Mouse (Mus musculus): ENCODE measurements around the gene Lipn.

Lipn gene

DNA sequence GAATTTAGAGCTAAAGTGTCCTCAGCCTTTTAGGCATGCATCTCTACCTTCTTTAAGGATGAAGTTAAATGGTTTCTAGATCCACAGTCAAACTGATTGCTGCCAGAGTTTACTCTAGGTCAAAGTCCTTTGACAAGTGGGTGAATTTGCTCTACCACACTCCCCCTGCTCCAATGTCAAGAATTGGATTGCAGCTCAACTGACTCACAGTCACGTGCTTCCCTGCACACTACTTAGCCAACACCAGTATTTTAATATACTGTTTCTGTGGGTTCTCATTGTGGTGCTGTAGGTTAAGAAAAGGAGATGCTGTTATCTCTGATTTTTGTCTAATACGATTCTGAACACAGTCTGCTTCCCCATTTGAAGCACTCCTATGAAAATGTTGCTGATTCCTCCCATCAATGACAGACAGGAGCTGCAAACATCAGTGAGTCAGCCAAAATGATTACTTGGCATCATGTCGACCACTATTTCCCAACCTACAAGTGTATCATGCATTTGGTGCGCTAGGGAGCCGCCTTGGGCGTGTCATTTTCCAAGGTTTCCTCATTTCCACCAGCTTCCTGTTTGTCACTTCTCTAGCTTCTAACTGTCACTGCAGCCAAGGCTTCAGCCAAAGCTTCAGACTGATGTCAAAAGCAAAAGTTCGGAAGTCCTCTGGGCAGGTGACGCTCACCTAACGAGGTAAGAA, at the start of gene Lipn:
Lipn (plus strand) TSS at position 580 of the 694 bp plus-strand sequence.
- no peak for DNase-seq (ENCODE audit: low spot score in 2 of 2)

DNA sequence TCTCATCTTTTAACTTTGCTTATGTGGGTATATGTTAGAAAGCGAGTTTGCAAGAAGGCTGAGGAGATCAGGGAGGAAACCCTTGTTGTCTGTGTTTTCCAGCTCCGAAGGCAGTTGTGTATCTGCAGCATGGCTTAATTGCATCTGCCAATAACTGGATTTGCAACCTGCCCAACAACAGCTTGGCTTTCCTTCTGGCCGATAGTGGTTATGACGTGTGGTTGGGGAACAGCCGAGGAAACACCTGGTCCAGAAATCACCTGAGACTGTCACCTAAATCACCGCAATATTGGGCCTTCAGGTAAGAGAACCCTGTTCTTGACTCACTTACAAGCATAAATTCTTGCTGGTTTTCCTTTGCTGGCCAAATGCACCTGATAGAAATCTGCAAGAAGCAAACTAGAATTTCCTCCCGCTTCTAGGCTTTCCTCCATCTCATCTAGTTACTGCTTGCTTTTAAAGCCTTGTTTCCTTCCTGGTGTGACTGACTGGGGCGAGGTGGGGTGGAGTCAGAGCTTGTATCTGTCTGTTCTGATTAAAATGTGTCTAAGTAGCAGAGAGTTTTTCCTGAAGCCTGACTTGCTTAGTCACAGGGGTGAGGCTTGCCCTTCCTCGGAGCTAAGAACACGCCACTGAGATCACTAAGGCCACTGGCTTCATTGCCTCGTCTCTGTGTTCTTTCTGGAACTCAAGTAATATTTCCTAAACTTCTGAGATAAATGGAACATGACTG, 45.6 kb upstream of the Lipn start:
- DNase-seq (ENCODE audit: low spot score in 2 of 2) = no peak

DNA sequence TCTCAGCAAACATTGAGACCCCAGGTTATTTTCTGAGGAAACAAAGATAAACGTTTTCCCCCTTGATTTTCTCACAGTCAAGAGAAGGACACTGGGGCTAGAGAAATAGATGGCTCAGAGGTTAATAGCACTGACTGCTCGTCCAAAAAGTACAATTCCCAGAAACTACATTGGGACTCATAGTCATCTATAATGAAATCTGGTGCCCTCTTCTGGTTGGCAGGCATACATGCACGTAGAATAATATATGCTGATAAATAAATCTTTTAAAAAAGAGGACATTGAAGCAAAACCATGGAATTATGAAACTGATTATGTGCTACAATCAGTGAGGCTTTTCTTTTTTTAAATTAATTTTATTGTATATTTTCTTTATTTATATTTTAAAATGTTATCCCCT, 44.4 kb upstream of the Lipn start:
- DNase-seq (ENCODE audit: low spot score in 2 of 2) = no peak

DNA sequence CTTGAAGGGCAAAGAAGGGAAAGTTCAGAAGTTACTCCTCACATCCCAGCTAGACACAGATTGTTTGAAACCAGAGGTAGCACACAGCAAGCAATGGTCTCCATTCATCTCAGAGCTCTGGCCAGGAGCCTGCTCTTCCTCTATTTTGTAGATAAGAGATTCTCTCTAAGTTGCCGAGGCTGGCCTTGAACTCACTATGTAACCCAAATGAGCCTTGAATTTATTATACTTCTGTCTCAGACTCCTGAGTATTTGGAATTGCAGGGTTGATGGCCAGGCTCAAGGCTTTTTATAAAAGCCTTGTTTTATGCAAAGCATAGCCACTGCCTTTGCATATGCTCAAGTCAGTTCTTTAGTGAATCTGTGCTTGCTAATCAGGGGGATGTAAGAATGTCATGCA, 27.4 kb upstream of the Lipn start:
- no peak for DNase-seq (ENCODE audit: low spot score in 2 of 2)

DNA sequence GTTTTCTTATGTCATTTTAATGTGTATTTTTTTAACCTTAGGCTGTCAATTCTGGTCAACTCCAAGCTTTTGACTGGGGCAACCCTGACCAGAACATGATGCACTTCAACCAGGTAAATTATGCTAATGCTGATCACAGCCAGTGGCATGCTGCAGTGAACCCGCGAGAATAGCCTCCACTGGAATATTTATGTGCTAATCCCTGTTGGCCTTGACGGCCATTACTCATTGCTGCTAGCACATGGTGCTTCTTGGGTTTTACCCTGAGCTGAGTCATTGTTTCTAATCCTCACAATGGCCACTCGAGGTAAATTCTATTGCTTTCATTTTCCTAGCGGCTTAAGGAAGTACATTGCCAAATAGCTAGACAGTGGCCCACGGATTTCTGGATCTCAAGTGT, 24.1 kb upstream of the Lipn start:
- no peak for DNase-seq (ENCODE audit: low spot score in 2 of 2)

DNA sequence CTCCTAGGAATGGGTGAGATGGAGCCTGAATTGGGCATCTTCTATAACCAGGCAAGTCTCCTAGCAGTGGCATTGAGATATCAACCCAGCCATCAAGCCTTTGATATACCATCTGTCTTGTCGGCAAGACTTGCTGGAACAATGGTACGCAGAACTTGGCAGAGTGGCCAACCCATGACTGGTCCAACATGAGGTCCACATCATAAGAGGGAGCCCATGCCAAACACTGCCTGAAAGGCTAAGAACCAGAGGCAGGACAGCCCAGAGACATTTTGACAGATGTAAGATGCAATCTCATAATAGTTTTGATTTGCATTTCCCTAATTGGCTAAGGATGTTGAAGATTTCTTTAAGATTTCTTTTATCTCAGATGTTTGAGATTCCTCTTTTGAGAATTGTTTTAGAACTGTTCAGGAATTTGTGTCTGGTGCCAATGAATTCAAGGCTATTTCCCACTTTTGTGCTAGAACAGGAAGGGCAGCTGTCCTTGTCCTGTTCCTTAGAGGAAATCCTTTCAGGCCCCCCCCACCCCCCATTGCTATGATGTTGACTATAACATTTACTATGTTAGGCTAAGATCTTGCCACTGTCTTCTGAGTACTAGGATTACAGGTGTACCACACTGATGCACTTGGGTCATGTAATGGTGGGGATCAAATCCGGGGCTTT, 17.7 kb upstream of the Lipn start:
- no peak for DNase-seq (ENCODE audit: low spot score in 2 of 2)

DNA sequence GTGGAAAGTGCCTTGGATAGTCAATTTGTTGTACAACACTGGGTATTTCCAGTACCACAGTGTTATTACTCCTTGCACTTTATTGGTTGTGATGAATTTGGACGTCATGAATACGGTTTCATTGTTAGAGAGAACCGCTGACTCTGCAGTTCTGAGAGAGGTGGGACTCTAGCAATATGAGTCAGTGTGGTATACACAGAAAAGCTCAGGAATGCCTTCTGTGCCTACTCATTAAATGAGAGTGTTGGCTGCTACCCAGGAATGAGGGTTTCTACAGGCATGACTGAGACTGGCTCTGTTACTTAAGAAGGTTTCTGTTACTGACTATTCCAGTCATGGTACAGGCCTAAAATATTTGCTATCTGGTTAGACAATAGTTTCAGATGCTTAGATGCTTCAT, 15.7 kb upstream of the Lipn start:
- DNase-seq (ENCODE audit: low spot score in 2 of 2) = no peak

DNA sequence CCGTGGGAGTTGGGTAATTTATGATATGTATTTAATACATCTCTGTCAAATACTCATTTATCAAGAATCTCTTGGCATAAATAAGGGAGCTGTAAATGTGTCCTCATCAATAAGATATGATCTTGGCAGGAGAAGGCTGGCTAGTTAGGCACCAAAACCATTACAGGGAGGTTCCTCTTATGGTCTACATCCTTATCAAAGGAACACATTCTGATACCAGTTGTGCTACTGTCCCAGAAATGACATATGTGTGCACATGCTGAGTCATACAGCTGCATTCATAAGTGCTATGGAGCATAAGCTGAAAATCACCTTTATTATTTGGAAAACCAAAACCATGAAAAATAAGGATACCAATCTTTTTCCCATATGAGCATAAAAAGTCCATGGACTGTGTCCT, 3.6 kb upstream of the Lipn start:
- DNase-seq (ENCODE audit: low spot score in 2 of 2) = no peak

DNA sequence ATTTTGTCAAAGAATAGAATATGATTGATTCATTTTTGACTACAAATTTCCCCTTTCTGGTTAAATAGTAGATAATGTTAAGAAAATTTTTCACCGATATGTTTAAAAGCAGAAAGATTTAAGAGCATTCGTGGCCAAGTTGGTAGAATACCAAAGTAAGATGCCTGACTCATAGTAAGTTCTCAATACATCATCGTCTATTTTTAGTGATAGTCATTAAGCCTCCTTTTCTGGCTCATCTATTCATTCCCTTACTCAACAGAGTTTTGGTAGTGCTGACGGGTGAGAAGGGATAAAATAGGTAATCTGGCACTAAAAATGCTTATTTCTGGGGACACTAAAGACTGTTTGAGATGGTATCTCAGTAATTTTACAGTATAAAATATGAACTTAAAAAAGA, 3.1 kb upstream of the Lipn start:
- DNase-seq (ENCODE audit: low spot score in 2 of 2) = no peak

DNA sequence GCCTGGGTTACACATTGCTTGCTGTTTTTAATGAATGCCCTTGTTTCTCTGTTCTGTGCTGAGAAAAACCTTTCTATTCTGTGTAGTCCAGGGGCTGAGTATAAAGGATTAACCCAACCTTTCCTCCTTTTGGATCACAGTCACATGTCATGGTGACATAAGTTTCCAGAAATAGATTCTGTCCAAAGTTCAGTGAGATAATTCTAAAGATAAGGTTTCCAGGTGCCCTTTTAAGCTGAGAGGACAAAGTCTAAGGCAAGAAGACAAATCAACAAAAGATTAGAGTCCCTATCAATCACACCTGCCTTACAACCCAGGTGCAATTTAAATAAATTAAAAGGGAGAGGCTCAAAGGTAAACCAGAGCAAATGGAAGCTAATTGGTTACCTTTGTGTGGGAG, 7.1 kb downstream of the Lipn start:
- no peak for DNase-seq (ENCODE audit: low spot score in 2 of 2)

DNA sequence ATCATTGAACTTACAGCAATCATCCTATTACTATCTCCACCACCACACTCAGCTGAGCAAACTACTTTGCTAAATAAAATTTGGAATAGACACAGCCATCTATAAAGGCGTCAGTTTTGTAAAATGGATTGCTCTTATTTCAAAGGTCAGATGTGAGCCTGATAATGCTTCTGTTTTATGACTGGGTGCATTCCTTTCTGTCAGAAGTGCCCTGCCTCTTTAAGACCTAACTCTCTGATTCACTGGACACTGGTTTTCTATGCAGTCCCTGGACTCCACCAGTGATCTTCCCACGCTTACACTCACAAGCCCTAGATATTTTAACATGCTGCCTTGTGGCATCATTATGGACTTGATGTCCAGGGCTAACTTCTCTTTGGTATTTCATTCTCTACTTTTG, 11.0 kb downstream of the Lipn start:
- no peak for DNase-seq (ENCODE audit: low spot score in 2 of 2)

DNA sequence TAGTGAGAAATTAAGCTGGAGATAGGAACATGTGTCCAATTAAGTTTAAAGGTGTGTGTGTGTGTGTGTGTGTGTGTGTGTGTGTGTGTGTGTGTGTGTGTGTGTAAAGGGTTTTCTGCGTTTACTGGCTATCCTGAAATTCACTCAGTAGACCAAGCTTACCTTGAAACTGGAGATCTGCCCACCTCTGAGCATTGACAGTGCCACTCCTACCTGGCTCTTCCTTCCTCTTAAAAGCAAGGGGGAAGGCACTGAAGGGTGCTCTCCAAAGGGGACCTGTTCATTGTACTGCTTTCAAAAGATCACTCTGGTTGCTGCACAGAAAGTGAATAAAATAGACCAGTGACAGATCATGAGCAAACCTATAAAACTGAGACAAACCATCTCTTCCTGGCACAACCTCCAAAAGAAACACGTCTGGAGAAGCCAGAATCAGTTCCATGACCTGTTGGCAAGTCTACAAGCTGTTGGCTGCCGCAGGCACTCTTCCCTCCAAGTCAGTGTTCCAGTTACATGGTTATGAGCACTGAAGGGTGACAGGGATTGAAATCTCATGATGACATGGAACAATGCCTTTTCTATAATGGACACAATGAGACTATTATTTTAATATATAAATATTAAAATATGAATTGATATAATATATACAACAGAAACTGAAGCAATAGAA, 22.0 kb downstream of the Lipn start:
- no peak for DNase-seq (ENCODE audit: low spot score in 2 of 2)

DNA sequence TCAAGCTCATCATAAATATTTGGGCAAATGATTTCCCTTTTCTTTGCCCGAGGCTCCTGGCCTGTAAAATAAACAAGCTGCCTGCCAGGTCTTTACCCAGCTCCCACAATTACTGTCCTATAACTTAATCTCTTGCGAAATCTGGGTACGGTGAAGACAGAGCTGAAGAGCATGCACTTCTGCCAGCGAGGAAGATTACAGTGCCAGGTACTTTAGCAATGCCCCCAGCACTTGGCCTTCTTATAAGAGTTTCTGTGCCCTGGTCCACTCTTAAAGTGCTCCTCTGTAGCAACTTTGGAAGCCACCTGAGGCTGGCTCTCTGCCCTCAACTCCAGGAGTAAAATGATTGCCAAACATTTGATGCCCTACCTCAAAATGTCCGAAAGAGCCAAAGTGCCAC, 28.2 kb downstream of the Lipn start:
- no peak for DNase-seq (ENCODE audit: low spot score in 2 of 2)

DNA sequence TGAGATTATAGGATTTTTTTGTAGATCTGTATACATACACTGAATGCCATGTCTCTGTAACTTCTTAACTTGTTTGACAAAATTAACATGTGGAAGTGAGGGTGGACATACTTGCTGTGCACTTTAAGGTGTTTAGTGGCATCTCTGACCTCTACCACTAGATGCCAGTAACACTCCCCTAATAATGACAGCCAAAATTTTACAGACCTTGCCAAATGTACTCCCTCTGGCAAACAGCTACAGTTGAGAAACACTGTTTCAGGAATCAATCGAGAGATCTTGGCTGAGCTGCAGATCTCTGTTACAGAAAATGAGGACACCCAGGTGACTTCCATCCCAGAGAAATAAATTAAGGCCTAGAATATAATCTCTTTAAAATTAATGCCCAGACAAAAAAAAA, 29.1 kb downstream of the Lipn start:
- DNase-seq (ENCODE audit: low spot score in 2 of 2) = no peak

DNA sequence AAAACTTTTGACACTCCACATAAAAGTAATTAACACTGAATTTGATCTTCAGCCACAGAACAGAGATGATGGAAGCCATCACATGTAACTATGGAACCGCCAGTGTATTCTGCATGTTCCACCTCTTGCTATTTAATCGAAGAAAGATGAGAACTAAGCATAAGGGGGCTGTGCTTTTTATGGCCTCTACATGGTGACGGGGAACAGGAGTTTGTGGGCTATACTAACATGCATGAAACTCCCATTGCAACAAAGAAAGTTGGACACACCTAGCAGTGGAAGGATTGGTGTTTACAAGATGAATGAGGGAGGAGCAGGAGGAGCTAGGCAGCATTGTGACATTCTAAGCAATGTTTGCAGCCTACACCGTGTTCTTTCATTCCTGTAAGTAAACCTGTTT, 33.5 kb downstream of the Lipn start, which contains the start of gene Lipm:
Lipm (plus strand) TSS at position 301 of the 400 bp plus-strand sequence.
- DNase-seq (ENCODE audit: low spot score in 2 of 2) = no peak

DNA sequence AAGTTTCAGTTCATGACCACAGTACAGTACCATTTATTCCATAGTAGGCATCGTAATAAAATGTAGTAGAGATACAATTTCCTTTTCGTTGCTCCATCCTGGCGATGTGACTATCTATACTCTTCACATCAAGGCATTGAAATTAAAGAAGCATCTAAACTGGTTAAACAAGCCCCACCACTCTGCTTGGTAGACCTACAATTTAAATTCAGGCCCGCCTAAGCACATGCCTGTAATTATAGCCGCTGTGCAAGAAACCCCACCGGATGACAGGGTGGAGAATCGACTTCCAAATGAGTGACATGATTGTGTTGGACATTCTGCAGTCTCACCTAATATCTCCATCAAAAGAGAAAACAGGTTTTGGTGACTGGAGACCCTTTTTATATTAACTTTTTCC, 34.7 kb downstream of the Lipn start:
- DNase-seq (ENCODE audit: low spot score in 2 of 2) = no peak

DNA sequence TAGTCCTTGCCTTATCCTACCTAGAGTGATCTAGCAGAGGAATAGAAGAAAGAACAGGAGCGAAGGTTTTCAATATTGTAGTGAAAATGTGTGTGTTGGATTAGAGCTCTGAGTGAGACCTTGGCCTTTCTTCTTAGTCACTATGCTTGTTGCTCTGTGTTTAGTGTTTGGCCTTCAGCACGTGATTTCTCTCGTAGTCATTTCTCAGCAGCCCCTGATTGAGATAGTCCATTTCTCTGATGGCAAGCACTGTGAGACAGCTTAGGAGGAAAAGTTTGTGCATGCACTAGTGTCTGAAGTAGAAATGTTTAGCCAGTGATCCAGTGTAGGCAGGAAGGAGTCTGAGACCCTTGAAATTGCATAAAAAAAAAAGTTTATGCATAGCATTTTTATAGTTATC, 37.7 kb downstream of the Lipn start:
- no peak for DNase-seq (ENCODE audit: low spot score in 2 of 2)

DNA sequence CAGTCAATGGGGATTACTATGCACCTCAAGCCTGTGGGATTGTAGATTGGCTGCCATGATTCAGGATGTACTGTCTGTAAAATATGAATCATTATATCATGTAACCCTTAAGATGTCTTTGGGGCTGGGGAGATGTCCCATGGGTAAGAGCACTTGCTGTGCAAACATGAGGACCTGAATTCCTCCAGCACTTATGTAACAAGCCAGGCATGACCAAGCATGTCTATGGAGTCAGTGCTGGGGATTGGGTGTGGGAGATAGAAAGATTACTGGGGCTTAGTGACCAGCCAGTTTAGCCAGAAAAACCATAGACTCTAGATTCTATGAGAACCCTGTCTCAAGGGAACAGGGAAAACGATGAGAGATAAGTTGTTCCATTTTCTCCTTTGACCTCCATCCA, 51.9 kb downstream of the Lipn start:
- DNase-seq (ENCODE audit: low spot score in 2 of 2) = no peak

DNA sequence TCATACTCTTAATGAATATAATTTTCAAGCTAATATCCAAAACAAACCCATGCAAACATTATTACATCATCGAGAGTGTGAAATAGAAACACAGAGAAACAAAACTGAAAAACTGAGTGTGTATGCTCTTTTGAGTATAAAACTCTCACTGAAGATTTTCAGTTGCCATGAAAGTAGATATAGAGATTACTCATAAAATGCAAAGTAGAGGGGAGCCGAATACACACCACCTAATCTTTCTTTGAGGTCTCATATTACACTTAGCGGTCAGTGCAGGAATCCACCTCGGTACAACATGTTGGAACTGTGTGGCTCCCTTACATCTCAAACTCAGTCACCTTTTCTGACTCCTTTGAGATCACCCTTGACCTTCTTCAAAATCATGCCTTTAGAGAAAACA, 52.5 kb downstream of the Lipn start:
- no peak for DNase-seq (ENCODE audit: low spot score in 2 of 2)

DNA sequence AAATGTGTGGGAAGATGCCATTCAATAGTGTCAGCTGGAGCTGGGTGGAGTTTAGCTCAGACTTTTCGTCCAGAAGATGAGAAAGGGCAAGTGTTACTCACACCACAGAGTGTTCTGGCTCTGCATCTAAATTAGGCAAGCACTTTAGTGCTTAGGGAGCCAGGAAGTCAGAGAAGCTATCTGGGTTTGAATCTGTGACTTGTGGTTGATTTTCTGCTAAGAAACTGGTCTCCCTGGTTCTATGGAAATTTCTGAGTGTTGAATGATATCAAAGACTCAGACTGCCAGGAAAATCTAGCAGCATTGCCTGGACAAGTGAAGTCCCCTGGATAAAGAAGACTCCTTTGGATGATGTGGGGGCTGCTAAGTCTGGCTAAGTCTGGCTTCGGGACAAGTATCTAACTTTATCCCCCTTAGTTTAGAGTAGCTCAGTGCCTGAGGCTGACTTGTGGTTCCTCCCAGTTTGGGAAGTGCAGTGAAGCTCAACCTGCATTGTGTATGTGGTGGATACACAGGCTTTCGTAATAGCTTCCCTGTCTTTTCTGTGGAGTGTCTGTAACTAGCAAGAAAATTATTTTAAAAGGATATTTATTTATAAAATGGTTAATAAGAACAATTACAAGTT, 53.1 kb downstream of the Lipn start:
- no peak for DNase-seq (ENCODE audit: low spot score in 2 of 2)
